Mouse (Mus musculus) heart, adult 8-10 months (tissue): ENCODE measurements around the gene Iba57. TPM values are rescaled to one million over a fixed set of nuclear protein-coding genes. Genes with fewer than 3 reads are reported as not detected.
"Not testable (repeated sequence)": the region's sequence is repeated elsewhere in the genome, so short reads cannot be mapped to it uniquely, and the experiment has no call there.

ENCODE experiments used
- DNase-seq: peaks from one replicate; pipeline ENCODE4 v3.0.0; 2022; ENCODE audit warnings: low spot score
- total RNA-seq, 4 experiments: library from RNA; stranded (reverse); gene quantifications; 2 replicates each; pipeline ENCODE4 v1.2.4; 2022

Gene Iba57
- 10 to 100 TPM; 14.8 to 21.8 (median 19.4) TPM for total RNA-seq

DNA sequence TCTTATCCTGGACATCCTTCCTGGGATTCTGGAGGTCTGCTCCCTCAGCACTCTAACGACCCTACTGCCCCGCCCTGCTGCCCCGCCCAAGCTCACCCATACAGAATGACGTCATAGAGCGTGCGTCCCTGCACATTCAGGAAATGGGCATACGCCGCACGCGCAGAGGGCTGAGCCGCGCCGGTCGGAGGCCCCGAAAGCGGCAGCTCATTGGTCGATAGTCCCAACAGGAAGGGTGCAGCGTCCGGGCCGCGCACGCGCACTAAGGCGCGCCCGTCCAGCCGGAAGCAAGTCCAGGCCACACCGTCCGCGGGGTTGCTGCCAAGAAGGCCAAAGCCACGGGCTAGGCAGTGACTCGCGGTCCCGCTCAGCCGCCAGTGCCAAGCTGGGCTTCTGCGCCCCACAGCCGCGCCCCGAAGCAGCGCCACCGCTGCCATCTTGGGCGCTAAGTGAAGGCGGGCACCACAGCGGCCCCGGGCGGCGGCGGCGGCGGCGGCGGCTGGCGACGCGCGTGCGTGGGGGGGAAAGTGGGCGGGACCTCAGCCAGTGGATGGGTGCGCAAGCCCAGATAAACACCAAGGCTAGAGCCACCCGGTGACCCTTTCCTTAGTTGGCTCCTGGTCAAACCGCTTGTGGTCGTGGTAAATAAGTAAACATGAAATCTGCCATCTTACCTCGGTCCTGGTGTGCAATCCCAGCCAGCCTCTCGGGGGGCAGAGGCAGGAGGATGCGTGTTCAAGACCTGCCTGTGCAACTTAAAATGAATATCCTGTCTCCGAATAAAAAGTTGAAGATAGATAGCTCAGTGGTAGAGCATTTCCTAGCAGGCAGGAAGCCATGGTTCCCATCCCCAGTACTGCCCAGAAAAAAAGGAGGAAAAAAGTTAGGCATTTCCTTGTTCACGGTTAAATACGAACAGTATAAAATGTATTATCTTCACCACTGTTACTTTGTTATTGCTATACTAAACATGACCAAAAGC lies at the start of gene Iba57:
TSS of gene Iba57 (minus strand) at position 485 of the 982 bp plus-strand sequence.
- DNase-seq: peak; percentile 99

DNA sequence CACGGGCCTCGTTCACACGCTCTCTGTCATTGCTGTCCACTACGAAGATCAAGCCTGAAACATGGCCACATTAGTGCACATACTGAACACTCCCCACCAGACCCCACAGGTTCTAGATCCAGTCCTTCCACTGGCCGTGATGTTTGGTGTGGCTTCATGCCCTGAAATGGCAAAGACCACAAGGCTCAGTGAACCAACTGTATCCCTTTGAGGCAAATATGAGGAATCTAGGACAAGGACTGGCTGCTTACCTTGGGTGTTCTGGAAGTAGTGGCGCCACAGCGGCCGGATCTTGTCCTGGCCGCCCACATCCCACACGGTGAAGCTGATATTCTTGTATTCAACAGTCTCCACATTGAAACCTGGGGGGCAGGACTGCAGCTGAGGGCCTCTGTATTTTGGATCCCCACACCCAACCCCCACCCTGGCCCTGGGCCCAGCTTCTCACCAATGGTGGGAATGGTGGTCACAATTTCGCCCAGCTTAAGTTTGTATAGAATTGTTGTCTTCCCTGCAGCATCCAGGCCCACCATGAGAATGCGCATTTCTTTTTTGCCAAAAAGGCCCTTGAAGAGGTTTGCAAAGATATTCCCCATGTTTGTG lies 49.5 kb upstream of the Iba57 start:
- DNase-seq: no peak

DNA sequence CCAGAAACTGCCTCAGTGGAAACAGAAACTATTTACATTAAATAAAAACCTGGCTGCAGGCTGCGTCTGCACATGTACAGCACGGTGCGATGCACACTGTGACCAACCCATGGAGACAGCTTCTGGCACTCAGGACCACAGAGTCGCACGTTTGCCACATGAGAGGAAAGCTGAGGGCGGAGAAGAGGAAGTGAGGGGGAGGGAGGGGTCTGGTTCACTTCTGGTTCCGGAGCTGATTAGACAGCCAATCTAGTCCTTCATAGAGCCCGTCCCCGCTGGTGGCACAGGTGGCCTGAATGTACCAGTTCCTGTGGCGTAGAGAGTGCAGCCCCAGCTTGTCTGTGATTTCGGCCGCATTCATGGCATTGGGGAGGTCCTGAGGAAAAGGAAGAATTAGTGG lies 48.8 kb upstream of the Iba57 start:
- not testable (repeated sequence) for DNase-seq

DNA sequence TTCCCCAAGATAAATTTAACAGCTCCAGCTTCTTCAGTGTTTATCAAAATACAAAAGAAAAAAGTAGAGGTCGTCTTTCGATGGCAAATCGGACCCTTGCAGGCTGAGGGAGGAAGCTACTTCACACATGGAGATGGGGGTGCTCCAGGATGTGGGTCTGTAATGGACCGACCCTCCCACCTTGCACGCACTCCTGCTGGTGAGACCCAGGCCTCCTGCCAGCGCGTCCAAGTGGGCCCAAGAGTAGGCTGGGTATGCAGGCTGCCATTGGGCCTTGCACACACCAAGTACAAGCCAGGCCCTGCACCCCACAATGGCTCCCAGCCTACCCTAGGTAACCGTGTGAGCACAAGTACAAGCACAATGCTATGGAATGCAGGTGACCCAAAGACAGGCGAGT lies 48.0 kb upstream of the Iba57 start:
- not testable (repeated sequence) for DNase-seq

DNA sequence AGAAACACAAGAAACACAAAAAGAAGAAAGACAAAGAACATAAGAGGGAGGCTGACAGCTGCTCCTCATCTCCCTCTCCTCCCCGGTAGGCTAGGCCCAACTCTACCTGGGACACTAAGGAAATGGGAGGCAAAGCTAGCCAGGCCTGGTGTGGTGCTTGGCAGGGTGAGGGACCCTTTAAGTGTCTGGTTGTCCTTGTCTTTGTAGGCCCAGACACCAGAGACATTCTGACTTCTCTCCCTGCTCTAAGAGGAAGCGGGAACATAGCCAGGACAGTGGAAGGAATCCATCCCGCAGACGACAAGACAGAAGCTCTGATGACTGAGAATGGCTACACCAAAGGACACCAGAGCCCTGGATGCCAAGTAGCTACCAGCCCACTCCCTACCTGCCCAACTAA lies 46.5 kb upstream of the Iba57 start:
- no peak for DNase-seq

DNA sequence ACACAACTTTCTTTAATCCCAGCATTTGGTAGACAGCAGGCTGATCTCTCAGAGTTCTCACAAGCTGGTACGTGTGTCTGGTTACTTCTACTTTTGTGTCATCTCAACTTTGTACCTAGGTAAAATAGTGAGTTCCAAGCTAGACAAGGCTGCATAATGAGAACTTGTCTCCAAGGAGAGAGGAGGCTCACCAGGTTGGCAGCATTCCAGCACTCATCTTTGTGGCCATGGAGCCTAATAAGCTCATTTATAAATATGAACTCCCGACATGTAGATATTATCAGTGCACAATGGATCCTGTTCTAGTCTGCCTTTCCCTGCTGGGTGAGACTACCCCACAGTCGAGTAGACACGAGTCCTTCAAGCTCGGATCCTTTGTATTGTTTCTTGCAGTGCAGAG lies 46.0 kb upstream of the Iba57 start:
- no peak for DNase-seq

DNA sequence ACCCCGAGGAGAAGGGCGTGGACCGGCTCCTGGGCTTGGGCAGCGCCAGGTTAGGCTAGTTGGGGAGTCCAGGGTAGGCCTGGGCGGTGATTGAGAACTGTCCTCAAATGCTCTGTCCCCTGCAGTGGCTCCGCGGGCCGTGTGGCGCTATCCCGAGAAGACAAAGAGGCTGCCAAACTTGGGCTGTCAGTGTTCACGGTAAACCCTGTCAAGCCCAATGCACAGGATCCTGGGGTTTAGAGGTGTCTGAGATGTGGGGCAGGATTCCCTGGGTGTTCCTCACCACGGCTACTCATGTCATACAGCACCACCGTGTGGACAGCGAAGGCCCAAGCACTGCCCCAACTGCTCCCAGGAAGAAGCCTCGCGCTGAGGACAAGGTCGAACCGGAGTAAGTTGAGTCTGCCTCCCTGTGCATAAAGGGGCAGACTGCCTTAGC lies 45.5 kb upstream of the Iba57 start:
- DNase-seq: peak; percentile 57

DNA sequence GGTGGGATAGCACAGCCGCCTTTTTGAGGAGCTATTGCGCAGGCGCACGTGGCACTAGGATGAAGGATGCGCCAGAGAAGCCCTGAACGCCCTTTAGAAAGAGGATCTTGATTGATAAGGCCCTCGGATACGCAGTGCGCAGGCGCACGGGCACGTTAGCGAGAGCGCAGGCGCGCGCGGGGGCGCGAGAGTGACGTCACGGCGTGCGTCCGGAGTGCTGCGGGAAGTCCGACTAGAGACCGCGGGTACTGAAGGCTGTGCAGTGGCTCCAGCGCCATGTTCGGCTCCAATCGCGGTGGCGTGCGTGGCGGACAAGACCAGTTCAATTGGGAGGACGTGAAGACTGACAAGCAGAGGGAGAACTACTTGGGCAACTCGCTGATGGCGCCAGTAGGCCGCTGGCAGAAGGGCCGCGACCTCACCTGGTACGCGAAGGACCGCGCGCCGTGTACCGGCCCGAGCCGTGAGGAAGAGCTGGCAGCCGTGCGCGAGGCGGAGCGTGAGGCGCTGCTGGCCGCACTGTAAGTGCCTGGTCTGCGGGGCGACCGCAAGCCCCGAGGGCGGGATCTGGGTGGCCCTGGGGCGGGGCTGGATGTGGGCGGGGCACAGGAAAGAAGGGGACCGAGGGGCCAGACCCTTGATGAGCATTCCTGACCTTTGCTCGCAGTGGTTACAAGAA lies 44.8 kb upstream of the Iba57 start, which contains the start of gene 2310033P09Rik:
TSS of gene 2310033P09Rik (plus strand) at position 169 of the 679 bp plus-strand sequence.
- DNase-seq: peak; percentile 91

DNA sequence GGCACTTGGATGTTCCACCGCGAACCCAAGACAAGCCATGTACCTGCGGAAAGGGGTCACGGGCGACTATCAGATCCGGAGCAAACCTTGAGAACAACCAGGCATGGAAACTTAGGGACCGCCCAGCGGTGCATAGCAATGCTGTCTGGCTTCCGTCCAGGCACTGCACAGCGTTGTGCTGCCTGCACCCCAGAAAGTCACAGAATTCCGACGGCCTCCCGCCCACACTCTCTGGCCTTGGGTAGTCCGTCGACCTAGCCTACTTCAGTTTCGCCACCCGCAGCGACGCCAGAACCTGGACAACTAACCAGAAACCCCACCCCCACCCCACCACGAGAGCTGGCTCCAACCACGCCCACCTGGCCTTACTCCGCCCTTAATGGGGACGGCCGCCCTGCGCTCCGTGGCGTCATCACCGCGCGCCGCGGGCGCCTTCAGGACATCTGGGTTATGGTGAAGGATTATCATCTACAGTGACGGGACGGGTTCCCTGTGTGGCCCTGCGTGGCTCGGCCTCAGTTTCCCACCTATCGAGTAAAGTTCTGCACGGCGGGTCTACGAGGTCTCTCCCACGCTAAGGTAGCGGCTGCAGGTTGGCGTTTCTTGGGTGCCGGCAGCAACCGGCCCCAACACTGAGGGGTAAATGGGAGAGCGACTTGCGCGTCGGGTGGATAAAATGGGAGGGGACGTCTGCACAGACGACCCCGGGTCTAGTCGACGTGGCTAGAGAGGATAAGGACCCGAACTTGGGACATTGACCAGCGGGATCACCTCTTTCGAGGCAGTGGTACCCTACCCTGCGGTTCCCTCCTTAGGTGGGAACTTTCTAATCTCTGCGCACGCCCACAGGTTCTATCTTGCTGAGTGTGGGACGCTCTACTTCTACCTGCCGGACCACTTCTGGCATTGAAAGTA lies 38.8 kb upstream of the Iba57 start, which contains the start of gene Mrpl55:
TSS of gene Mrpl55 (plus strand) at position 406 of the 915 bp plus-strand sequence.
- peak; percentile 90 for DNase-seq

DNA sequence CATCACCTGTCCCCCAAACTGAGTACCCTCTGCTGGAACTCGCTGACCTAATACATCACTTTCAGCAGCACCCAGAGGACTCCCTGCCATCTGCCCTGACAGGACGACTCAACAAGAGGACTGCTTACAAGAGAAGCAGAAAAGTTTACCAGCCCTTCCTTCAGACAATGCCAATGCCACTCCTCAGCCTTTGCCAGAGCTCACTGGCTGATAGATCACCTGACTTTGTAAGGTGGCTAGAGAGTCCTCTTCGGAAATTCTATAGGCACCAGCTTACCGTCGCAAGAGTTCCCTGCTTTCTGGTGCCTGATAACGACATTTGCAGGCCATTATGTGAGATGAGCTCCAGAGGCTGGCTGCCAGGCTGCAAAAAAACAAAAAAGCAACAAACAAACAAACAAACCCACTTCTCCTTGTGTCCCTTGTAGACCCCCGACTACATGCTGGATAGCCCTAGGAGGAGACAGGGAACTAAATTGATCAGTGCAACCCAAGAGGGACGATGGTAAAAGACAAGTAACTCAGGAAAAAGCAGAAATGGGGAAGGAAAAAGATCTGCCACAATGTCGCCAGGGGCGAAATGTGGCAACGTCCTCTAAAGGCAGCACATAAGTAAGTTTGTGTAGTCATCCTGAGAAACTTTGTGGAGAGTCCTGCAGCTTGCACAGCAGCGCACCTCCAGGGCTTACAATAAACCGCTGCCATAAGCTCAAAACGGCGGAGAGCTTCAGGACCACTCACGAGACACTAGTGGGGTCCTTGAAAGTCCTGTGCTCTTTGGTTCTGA lies 37.9 kb upstream of the Iba57 start:
- DNase-seq: no peak

DNA sequence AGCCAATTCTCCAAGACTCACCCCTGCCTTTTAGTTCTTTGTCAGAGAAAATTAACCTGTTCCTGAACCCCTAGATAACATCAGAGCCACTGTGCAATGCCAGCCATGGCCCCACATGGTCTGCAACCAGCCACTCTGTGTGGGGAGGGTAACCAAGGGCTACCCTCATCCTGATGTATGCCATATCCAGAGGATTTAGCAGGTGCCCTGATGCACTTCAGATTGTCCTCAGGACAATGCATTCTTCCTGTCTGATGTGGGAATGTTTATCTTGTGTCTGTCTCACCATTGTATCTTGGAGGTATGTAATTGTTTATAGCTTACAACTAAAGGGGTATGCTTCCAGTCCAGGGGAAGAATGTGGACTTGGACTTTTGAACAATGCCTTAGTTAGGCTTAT lies 32.7 kb upstream of the Iba57 start:
- no peak for DNase-seq

DNA sequence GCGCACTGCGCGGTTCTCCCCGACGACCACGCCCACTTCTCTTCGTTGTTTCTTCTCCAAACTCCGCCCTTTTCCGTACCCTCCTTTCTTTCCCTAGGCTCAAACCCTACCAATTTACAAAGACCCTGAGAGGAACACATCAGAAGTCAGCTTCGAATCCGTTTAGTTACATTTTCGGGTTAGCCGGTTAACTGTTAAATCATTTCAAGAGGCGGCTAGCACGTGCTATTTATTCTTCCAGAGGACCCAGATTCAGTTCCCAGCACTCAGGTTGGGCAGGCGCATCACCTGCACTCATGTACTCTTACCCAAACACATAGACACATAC lies 28.5 kb upstream of the Iba57 start, which contains the start of gene Guk1:
TSS of gene Guk1 (minus strand) at position 154 of the 328 bp plus-strand sequence.
- no peak for DNase-seq

DNA sequence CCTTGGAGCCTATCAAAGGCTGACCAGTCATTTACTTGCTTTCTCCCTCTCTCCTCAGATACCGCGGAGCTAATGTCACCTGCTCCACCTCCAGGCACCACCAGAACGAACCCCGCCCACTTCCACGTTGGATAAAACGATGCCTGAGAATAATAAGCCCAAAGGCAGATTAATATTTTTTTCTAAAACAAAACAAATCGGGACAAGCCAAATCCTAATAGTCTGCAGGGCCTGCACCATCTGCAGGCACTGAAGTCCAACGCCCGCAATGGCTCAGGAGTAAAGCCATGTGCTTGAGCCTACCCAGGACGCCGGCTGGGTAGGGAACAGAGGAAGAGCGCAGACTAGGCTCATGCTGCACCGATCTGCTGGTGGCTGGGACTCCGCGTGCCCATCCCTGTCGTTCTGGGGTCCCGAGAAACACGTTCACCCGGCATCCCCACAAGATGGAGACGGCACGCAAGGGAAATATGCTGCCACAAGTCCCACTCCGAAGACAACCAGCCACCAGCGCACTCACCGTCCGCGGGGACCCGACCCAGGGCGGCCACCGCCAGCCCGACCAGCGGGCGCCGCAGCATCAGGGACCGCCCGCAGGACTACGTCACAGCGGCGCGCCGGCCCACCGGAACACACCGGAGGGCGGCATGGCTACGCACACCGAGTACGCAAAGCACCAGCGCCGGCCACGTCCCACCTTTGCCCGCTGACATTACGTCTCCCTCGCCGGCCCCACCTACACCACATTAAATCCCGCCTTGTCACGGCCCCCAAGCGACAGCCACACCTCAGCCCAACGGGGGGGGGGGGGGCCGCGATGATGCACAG lies 27.9 kb upstream of the Iba57 start:
- peak; percentile 87 for DNase-seq

DNA sequence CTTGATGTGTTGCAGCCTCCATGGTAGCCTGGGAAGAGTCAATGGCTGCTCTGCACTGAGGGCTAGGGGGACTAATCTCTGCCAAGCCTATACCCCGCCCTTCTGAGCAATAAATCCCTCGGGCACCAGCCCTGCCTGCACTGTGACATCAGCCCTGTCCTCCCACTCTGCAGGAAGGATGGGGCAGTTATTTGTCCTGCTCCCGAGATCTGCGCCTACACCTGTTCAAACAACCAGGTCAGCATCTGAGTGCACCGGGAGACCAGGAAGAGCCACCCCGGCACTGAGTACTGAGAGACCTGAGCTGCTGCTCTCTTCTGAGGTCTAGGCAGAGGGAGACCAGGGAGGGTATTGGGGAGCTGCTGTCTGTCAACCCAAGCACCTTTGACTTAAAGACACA lies 24.2 kb upstream of the Iba57 start:
- DNase-seq: no peak

DNA sequence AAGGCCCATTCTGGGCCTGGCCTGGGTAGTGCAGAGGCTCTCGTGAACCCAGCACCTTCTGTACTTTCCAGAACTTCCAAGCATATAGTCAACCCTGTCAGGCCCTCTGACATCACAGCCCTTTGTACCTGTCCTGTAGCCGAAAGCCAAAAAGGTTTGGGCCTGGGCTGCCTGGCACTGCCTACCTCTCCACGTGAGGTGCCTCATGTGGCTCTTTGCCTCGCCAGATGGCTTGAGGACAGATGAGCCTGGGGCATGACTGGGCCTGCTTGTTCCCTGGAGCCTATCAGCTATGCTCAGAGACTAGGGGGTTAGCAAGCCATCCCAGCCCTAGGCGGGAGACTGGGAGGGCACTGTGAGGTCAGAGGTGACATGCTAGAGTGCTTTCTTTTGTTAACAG lies 22.0 kb upstream of the Iba57 start:
- no peak for DNase-seq

DNA sequence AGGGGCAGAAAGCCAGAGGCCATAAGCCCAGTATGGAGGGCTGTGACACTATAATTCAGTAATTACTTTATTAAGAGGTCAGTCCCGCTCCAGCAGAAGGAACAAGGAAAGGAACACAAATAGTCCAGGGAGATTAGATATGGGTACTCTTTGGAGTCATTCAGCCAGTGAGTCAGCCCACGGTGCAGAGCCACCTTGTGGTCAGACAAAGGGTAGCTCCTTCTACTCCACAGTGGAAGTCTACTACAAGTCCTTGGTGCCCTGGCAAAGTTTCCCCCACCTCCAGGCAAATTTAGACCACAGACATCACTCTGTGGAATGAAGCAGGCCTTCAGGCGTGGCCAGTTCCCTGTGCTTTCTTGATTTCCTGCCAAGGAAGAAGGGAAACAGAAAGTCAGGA lies 20.3 kb upstream of the Iba57 start:
- DNase-seq: peak; percentile 74

DNA sequence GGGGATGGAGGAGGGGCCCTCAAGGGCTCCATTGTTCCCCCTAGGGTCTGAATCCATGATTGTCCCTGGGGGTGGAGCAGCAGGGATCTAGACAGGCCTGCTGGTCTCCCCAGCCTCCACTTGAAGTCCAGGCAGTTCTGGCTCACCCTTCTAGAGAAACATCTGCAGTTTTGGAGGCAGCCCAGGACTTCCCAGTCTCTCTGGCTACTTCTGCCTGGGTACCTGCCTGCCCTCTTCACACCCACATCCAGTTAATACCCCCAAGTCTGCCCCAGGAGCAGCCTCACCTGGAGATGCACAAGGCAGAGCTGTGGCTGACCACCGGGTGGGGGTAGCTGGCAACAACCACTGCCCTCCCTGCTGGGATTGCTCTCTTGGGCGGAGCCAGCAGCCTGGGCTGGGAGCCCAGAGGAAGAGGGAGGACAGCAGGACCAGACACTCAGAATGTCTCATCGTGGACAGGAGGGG lies 19.4 kb upstream of the Iba57 start, which contains the start of gene Gjc2:
TSS of gene Gjc2 (minus strand) at position 350 of the 468 bp plus-strand sequence.
- peak; percentile 68 for DNase-seq

DNA sequence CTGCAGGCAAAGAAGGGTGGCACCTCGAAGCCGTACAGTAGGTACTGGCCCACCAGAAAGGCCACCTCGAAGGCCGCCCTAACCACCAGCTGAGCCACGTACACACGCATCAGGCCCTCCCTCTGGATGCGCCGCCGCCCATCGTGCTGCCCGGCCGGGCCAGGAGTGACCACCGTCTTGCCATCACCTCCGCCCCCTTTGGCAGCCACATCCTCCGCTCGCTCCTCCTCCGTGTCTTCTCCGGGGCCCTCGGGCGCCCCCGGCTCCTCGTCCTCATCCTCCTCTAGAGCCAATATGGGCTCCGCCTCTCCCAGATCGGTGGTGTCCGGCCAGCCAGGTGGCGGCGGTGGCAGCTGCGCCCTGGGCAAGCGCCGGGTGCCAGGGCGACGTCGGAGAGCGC lies 13.4 kb upstream of the Iba57 start:
- no peak for DNase-seq

DNA sequence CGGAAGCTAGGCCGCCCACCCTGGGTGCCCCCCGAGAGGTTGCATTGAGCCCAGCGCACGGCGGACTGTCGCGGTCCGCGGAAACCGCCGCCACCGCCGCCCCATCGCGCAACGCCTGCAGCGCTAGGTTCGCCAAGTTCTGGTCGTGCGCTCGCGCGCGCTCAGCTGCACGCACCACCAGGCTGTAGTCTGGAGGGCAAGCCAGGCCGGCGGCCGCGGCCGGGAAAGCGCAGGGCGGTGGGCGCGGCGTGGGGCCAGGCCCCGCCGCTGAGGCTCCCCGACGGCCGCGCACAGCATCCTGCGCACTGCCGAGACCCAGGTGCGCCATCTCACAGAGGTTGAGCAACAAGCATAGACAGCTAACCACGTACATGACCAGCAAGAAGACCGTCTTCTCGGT lies 12.9 kb upstream of the Iba57 start:
- no peak for DNase-seq
